Mouse (Mus musculus) MEL (cell line): ENCODE measurements around the gene Spock1. TPM values are rescaled to one million over a fixed set of nuclear protein-coding genes. Genes with fewer than 3 reads are reported as not detected.

Source experiments
- DNase-seq: peaks from one replicate; pipeline ENCODE4 v3.0.0; 2011; ENCODE audit warnings: low read depth, low spot score
- H3K27ac ChIP-seq: 2 replicates; pipeline ENCODE4 v1.5.1; 2012; ENCODE audit warnings: low read depth, mild to moderate bottlenecking, control low read depth, low read length, moderate library complexity; ENCODE audit not compliant: control insufficient read depth
- H3K27me3 ChIP-seq, 2 experiments: fragments of 150-350 bp in 1 of 2; sonication (generic) in 1 of 2; 2 replicates each; pipeline ENCODE4 v1.6.1; 2012; ENCODE audit warnings: low read length in 2 of 2, mild to moderate bottlenecking in 2 of 2, improper control_type of control experiment in 1 of 2, moderate library complexity in 1 of 2; ENCODE audit not compliant: insufficient read depth in 2 of 2, control insufficient read depth in 1 of 2
- H3K36me3 ChIP-seq, 2 experiments: 2 replicates each; pipeline ENCODE4 v1.6.1; 2012 to 2014; ENCODE audit warnings: low read length in 2 of 2, improper control_type of control experiment in 1 of 2, inconsistent platforms in 1 of 2, mild to moderate bottlenecking in 1 of 2; ENCODE audit not compliant: insufficient read depth in 2 of 2, control insufficient read depth in 1 of 2
- H3K4me1 ChIP-seq, 2 experiments: fragments of 150-350 bp in 1 of 2; sonication (generic) in 1 of 2; 2 replicates each; pipeline ENCODE4 v1.6.1; 2012; ENCODE audit warnings: low read length in 2 of 2, improper control_type of control experiment in 1 of 2, mild to moderate bottlenecking in 1 of 2; ENCODE audit not compliant: insufficient read depth in 2 of 2, control insufficient read depth in 1 of 2
- H3K4me3 ChIP-seq, 2 experiments: fragments of 150-350 bp in 1 of 2; sonication (generic) in 1 of 2; 2 replicates each; pipeline ENCODE4 v1.5.1; 2012; ENCODE audit warnings: low read depth in 2 of 2, low read length in 2 of 2, mild to moderate bottlenecking in 2 of 2, moderate library complexity in 2 of 2, control low read depth in 1 of 2, improper control_type of control experiment in 1 of 2; ENCODE audit not compliant: control insufficient read depth in 1 of 2, insufficient read depth in 1 of 2
- H3K79me2 ChIP-seq: 2 replicates; pipeline ENCODE4 v1.6.1; 2012; ENCODE audit warnings: mild to moderate bottlenecking, low read length, moderate library complexity; ENCODE audit not compliant: control insufficient read depth, poor library complexity, insufficient read depth
- H3K9ac ChIP-seq: 2 replicates; pipeline ENCODE4 v1.6.1; 2012; ENCODE audit warnings: low read depth, mild to moderate bottlenecking, control low read depth, low read length, moderate library complexity; ENCODE audit not compliant: control insufficient read depth, poor library complexity, severe bottlenecking
- H3K9me3 ChIP-seq: fragments of 150-350 bp; sonication (generic); replicated peaks from 2 replicates; pipeline ENCODE4 v1.6.1; 2012; ENCODE audit warnings: mild to moderate bottlenecking, low read length, improper control_type of control experiment, moderate library complexity; ENCODE audit not compliant: insufficient read depth
- CTCF ChIP-seq, 3 experiments: IDR thresholded peaks in 2 of 3; conservative IDR thresholded peaks in 1 of 3; 2 replicates each; pipeline ENCODE4 v1.5.1; 2011 to 2012; ENCODE audit warnings: low read length in 3 of 3, low read depth in 2 of 3, mild to moderate bottlenecking in 2 of 3, improper control_type of control experiment in 1 of 3, inconsistent platforms in 1 of 3, mixed read lengths in 1 of 3, moderate library complexity in 1 of 3; ENCODE audit not compliant: control insufficient read depth in 1 of 3, insufficient read depth in 1 of 3, poor library complexity in 1 of 3, severe bottlenecking in 1 of 3
- ELF1 ChIP-seq: IDR thresholded peaks from 2 replicates; pipeline ENCODE4 v1.6.1; 2014; ENCODE audit warnings: low read depth, mild to moderate bottlenecking, inconsistent platforms, low read length, improper control_type of control experiment, moderate library complexity
- ETS1 ChIP-seq: IDR thresholded peaks from 2 replicates; pipeline ENCODE4 v1.6.1; 2012; ENCODE audit warnings: low read depth, mild to moderate bottlenecking, inconsistent platforms, low read length, improper control_type of control experiment, moderate library complexity
- MAFK ChIP-seq: IDR thresholded peaks from 2 replicates; pipeline ENCODE4 v1.6.1; 2011; ENCODE audit warnings: low read depth, mild to moderate bottlenecking, low read length, improper control_type of control experiment, borderline replicate concordance
- MAX ChIP-seq: IDR thresholded peaks from 2 replicates; pipeline ENCODE4 v1.6.1; 2011; ENCODE audit warnings: low read length, improper control_type of control experiment
- MEF2A ChIP-seq: IDR thresholded peaks from 2 replicates; pipeline ENCODE4 v1.6.1; 2014; ENCODE audit warnings: low read depth, mild to moderate bottlenecking, inconsistent platforms, low read length, improper control_type of control experiment; ENCODE audit not compliant: poor library complexity, insufficient replicate concordance, severe bottlenecking; ENCODE audit errors: extremely low read depth
- MYB ChIP-seq: IDR thresholded peaks from 2 replicates; pipeline ENCODE4 v1.6.1; 2011; ENCODE audit warnings: mild to moderate bottlenecking, low read depth, low read length, improper control_type of control experiment
- MYC ChIP-seq: IDR thresholded peaks from 2 replicates; pipeline ENCODE4 v1.6.1; 2011; ENCODE audit warnings: low read depth, mild to moderate bottlenecking, low read length, improper control_type of control experiment, moderate library complexity
- POLR2A ChIP-seq, 2 experiments: IDR thresholded peaks; 2 replicates each; pipeline ENCODE4 v1.6.1; 2011 to 2012; ENCODE audit warnings: low read length in 2 of 2, mild to moderate bottlenecking in 2 of 2, control low read depth in 1 of 2, improper control_type of control experiment in 1 of 2, low read depth in 1 of 2, moderate library complexity in 1 of 2; ENCODE audit not compliant: control insufficient read depth in 1 of 2, insufficient read depth in 1 of 2, poor library complexity in 1 of 2
- POLR2AphosphoS5 ChIP-seq: IDR thresholded peaks from 2 replicates; pipeline ENCODE4 v1.6.1; 2012; ENCODE audit warnings: low read depth, borderline replicate concordance, mild to moderate bottlenecking, inconsistent platforms, low read length, moderate library complexity, mixed read lengths
- RAD21 ChIP-seq: IDR thresholded peaks from 2 replicates; pipeline ENCODE4 v1.6.1; 2011; ENCODE audit warnings: mild to moderate bottlenecking, low read depth, low read length, improper control_type of control experiment
- UBTF ChIP-seq: IDR thresholded peaks from 2 replicates; pipeline ENCODE4 v1.6.1; 2012; ENCODE audit warnings: low read depth, mild to moderate bottlenecking, inconsistent platforms, low read length, improper control_type of control experiment, moderate library complexity, borderline replicate concordance; ENCODE audit not compliant: insufficient read depth
- USF2 ChIP-seq, 2 experiments: IDR thresholded peaks; 2 replicates each; pipeline ENCODE4 v1.6.1; 2011 to 2012; ENCODE audit warnings: improper control_type of control experiment in 2 of 2, low read length in 2 of 2, borderline replicate concordance in 1 of 2, inconsistent platforms in 1 of 2, low read depth in 1 of 2, mild to moderate bottlenecking in 1 of 2; ENCODE audit not compliant: insufficient read depth in 1 of 2
- ZMIZ1 ChIP-seq: IDR thresholded peaks from 2 replicates; pipeline ENCODE4 v1.6.1; 2012; ENCODE audit warnings: low read depth, mild to moderate bottlenecking, inconsistent platforms, low read length, improper control_type of control experiment, moderate library complexity
- ZNF384 ChIP-seq: IDR thresholded peaks from 2 replicates; pipeline ENCODE4 v1.6.1; 2012; ENCODE audit warnings: low read depth, mild to moderate bottlenecking, inconsistent platforms, low read length, improper control_type of control experiment
- polyA plus RNA-seq, 2 experiments: library from polyadenylated mRNA; stranded (reverse) in 1 of 2; unstranded in 1 of 2; fragments of >175 nt in 1 of 2; fragments of >200 nt in 1 of 2; gene quantifications; 2 replicates each; pipeline versions ENCODE4 v1.2.1 to v1.2.4; 2012; ENCODE audit warnings: low replicate concordance in 2 of 2, low read depth in 1 of 2; ENCODE audit not compliant: insufficient read length in 2 of 2, insufficient read depth in 1 of 2, missing spikeins in 1 of 2
- total RNA-seq: library from RNA; depleted of rRNA; stranded (reverse); fragments of 300-350 nt; gene quantifications from 2 replicates; pipeline ENCODE4 v1.2.3, GENCODE M21; 2012

The Spock1 gene
- total and polyA plus RNA-seq, 3 experiments: not detected

- Histone ChIP-seq H3K9ac (no peak overlapping the region), H3K79me2 (no peaks in the 10 kb centered on the region), H3K36me3 (no peaks in the 10 kb centered on the region), H3K4me3 (no peak overlapping the region)
- TF ChIP-seq MYB: no peak
- no peak for TF ChIP-seq ELF1
- no peak for TF ChIP-seq ZMIZ1
- no peak for TF ChIP-seq USF2 (IDR thresholded peaks at IDR 0.05; ENCODE audit: borderline replicate concordance in 1 of 2, insufficient read depth in 1 of 2, low read depth in 1 of 2, low read length in 2 of 2)
- no peak for TF ChIP-seq MAX
- TF ChIP-seq CTCF (IDR thresholded peaks at IDR 0.05 in 2 of 3, conservative IDR thresholded peaks at IDR 0.05 in 1 of 3; ENCODE audit: control insufficient read depth in 1 of 3, insufficient read depth in 1 of 3, low read depth in 2 of 3, low read length in 3 of 3, poor library complexity in 1 of 3, severe bottlenecking in 1 of 3): no peak
- no peak for TF ChIP-seq POLR2A (IDR thresholded peaks at IDR 0.05; ENCODE audit: control insufficient read depth in 1 of 2, insufficient read depth in 1 of 2, low read depth in 1 of 2, low read length in 2 of 2, poor library complexity in 1 of 2)
- no peak for TF ChIP-seq POLR2AphosphoS5
- TF ChIP-seq MAFK: no peak
- no peak for TF ChIP-seq UBTF
- TF ChIP-seq ZNF384: no peak
- TF ChIP-seq RAD21: no peak
- TF ChIP-seq ETS1: no peak
- no peak for TF ChIP-seq MEF2A
- no peak for TF ChIP-seq MYC
- TF ChIP-seq, all 39 proteins: peak for 0
- DNase-seq: no peak
- Histone ChIP-seq H3K27ac (no peak overlapping the region), H3K27me3 (no peaks in the 10 kb centered on the region), H3K9me3 (no peaks in the 10 kb centered on the region), H3K4me1 (no peaks in the 10 kb centered on the region)
Measured at GRCm38 (mm10) chr13:57494838-57495237, 413.3 kb downstream of the Spock1 start.

DNA sequence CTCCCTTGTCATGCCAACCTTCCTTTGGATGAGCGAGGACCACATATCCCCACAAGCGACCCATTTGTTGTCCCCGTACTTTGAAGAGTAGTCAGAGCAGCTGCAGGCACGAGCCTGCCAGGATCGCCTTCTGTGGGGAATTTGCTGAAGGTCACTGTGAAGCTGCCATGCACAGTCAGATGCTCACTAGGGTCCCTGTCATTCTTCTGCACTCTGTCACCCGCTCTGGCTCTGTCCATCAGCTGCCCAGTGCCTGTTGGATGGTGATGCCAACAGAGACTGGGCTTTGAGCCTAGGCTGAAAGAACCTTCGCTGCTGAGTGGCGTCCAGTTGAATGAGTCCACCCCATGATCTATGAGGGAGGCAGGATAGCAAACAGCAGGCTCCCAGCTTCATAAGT is 419.2 kb downstream of the Spock1 start:
- H3K27me3 ChIP-seq: no peaks in the 10 kb centered on the region
- TF ChIP-seq USF2 (IDR thresholded peaks at IDR 0.05; ENCODE audit: borderline replicate concordance in 1 of 2, insufficient read depth in 1 of 2, low read depth in 1 of 2, low read length in 2 of 2): no peak
- no peaks in the 10 kb centered on the region for H3K36me3 ChIP-seq
- no peaks in the 10 kb centered on the region for H3K4me1 ChIP-seq
- H3K9ac ChIP-seq: no peak overlapping the region
- no peak for DNase-seq
- H3K9me3 ChIP-seq: no peaks in the 10 kb centered on the region
- no peaks in the 10 kb centered on the region for H3K79me2 ChIP-seq
- H3K27ac ChIP-seq: no peak overlapping the region
- no peak overlapping the region for H3K4me3 ChIP-seq
